Mouse (Mus musculus) spleen, adult 12 weeks (tissue): Measurements from ENCODE around the gene Nudt16l1.
A peak's percentile ranks its signal among the peaks of the same experiment; 100 is the strongest.

Experiments
- DNase-seq: peaks from one replicate; pipeline ENCODE4 v3.0.0; 2022; ENCODE audit warnings: low spot score

Gene Nudt16l1

DNA sequence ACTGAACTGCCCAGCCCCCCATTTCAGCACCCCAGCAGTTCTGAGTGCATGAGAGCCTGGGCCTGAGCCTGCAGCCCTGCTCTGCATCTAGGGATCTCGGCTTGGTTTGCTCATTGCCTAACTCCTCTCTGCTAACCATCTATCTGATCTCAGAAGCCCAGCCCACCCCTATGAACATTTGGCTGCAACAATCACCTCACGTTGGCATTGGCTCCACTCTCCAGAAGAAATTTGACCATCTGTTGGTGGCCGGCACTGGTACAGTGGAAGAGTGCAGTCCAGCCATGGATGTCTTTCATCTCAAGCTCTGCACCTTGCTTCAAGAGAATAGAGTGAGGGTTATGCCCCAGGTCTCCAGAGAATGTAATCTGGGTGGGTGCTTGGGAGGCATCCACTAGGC, 18.9 kb downstream of the Nudt16l1 start:
- DNase-seq = no peak

DNA sequence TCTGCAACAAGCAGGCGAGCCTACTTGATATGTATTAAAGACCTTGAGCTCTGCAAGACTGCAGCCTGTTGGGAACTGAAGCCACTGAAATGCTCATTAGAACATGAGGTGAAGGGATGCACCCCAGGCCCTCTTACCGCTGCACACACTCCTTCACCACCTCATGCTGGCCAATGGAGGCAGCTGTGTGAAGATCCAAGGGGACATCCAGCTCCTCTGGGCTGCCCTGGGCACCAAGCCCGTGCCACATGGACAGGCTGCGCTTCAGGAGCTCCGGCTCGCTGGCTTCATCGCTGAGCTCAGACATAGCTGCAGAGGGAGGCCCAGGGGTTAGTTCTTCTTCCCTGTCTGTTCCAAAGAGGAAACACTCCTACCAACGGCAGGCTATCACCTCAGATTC, 21.7 kb downstream of the Nudt16l1 start:
- no peak for DNase-seq

DNA sequence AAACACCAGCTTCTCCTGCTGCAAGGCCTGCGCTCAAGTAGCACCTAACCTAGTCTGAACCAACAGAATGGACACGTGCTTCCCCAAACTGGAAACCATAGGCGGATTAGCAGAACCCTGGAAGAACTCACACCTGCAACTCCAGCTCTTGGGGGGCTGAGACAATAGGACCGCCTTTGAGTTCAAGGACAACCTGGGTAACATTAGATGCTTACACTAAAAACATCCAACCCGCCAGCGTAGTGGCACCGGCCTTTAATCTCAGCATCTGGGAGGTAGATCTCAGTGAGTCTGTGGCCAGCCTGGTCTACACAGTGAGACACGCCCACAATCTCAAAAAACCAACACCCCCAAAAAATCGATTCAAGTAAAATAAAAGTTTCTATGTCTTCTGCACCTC, 24.8 kb downstream of the Nudt16l1 start:
- DNase-seq = no peak

DNA sequence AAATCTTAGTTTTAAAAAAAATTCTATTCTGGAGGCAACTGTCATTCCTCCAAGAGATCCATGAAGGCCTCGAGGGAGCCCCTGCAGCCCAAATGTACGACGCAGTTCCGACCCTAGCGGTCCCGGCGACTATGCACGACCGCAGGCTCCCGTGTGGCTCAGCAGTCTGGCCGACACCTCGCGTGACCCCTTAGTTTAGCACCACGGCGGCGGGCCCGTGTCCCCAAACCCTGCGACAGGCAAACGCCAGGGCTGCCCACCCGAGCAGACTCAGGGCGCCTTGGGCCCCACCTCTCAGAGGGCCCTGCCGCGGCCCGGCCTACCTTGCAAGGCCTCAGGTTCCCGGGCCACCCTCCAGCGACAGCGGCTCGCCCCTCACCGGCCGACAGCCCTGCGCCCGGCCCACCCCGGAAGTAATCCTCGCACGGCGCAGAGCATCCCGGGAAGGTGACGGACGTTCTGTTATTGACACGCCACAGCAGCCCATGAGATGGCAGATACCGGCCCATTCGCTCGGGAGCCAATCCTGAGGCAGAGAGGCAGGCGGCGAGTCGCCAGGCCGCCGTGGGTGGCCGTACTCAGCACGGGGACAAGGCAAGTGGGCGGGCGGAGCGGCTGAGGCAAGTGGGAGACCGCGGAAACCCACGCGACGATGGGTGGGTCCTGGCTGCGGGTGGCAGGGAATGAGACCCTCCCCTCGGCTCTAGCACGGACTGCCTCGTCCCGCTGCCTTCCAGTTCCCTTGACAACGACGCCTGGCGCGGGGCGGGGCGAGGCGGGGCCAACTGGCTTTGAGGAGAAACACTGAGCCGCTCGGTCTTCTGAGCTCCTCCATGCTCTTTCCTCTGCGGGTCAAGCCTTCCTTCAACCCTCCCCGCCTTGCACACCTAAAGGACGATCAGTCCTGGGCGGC, 25.5 kb downstream of the Nudt16l1 start, which contains the start of gene Anks3:
TSS of gene Anks3 (minus strand) at position 409 of the 913 bp plus-strand sequence.
- peak; percentile 90 for DNase-seq

DNA sequence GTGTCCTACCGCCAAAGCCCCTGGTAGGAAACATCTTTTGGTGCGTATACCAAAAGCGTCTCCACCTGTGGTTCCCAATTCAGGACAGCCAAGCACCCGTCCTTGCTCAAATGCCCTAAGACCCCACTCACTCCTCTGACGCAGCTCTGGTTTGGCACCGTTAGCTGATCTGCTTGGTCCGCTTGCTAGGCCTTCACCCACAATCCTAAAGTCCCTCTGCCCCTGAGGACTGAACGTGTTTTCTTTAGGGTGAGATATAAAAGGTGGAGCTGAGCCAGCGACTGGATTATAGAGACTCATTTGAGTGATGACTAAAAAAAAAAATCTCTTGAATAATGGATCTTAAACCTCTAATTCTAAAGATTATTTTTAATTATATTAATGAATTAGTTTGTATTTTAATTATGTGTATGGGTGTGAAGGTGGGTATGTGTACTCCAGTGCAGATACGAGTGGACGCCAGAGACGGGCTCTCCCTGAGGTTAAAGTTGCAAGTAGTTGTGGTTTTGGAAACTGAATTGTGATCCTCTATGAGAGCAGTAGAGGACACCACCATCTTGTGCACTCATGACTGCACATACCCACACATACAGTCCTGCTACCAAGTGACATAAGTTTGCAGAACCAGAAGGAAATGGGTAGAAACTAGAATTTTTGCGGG, 26.3 kb downstream of the Nudt16l1 start:
- DNase-seq = no peak

DNA sequence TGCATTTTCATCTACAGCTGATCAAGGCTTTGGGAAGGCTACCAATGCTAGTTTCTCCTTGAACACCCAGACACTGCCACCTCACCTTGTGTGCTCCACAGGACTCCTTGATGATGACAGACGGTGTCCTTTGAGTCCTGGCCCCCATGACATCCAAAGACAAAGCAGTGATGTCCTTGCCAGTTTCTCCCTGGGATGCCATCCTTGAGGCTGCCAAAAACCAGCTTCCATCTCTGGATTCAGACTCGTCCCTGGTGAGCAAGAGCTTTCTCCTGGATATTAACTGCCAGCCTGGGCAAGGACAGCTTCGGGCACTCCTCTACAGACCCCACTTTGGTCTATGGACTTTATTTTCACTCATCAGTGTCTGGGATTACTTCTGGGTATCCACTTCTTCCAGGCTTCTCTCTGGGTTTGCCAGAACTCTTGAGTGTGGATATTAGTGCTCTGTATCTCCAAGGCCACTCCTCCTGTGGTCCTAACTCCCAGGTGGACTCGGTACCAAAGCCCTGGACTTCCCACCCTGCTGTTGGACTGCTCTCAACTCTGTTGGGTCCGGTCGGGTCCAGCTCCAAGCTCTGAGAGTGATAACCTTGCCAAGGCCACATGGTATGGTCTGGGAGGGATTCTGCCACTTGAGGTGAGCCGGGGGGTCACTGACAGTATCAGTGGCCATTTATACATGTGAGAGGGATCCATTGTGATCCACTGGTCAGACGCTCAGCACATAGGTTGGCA, 27.0 kb downstream of the Nudt16l1 start:
- DNase-seq = no peak

DNA sequence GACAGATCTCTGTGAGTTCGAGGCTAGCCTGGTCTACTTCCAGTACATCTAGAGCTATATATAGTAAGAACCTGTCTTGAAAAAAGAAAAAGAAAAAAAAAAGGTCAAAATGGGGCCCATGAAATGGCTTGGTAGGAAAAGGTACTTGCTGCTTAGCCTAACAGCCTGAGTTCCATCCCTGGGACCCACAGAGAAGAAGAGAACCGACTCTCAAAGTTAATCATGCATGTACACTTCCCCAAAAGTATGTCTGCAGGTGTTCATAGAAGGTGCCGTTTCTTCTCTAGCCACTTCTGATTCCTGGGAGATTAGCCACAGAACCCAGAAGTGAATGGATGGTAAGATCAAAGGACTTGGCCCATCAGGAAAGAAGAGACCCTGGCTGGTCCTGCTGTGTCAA, 29.9 kb downstream of the Nudt16l1 start:
- no peak for DNase-seq

DNA sequence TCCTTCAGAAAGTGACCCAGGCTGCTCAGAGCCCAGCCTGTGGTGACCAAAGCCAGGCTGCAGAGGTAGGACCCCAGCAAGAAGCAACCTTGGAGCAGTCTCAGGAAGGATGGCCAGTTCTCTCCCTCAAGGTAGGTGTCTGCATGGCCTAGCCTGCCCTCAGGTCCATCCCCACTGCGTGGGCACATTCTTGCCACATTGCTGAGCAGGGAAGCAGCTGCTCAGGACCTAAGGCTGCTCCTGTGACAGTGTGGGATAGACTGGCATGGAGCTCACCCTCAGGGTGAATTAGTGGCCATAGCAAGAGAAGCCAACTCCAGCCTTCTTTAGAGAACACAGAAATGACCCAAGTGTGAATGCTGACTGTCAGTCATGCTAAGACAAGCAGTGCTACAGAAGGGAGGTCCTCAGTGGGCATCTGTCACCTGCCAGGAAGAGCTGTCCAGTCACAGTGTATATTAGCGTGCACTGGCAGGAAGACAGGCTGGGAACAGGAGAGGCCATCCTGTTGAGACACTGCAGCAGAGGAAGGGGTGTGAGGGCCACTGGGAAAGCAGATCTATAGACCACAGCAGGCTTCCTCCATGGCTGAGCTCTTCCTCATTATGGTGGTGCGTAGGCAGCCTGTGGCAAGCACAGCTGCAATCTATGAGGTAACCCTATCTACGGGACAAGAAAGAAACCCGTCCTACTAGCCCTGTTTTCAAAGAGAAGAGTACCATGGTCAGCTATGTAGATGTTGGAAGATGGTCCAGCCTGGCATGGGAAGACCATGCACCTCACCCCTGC, 30.7 kb downstream of the Nudt16l1 start:
- DNase-seq = no peak

DNA sequence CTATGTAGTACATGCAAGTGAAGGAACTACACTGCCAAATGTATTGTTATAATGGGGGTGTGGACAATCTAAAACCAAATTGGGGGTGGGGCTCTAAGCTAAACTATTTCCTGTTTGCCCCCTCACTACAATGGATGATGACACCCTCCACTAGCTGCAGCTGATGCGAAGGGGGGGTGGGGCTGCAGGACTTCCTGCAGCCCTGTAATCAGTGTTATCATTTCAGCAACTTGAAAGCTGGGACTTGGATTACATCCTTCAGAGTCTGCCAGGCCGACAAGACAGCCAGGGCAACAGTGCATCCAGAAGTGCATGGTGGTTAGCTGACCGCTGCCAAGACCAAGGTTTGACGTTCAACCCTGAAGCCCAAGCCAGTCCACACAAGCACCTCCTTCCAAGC, 33.1 kb downstream of the Nudt16l1 start:
- DNase-seq = no peak

DNA sequence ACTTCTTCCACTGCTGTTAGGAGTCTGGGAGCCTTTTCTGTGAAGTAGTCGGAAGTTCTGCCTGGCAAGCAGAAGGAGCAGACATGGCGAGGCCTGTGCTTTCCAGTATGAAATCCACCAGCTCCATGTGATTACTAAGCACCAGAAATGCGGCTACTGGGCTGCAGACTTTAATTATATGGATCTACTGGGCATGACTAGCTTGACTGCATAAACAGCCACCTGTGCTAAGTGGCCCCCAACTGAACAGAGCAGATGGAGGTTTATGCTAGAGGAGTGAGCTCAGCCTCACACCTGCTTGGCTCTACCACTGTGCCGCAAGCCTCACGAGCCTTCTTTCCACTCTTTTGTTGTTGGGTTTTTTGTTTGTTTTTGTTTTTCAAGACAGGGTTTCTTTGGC, 36.0 kb downstream of the Nudt16l1 start:
- no peak for DNase-seq

DNA sequence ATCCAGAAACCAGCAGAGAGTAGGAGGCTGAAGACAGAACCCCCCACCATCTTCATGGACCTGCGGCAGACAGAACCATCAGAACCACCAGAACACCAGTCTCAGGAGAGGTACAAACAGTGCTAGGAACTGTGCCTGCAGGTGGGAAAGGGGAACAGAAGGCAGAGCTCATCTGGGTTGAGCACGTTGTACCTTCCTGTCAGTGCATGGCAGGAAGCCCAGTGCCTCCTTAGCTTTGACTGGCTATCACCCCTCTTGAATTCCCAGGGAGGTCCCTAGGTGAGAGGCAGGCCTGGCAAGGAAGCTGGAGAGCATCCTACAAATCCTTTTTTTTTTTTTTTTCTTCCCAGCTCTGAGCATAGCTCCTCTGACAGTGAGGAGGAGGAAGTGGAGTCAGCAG, 37.6 kb downstream of the Nudt16l1 start:
- no peak for DNase-seq

DNA sequence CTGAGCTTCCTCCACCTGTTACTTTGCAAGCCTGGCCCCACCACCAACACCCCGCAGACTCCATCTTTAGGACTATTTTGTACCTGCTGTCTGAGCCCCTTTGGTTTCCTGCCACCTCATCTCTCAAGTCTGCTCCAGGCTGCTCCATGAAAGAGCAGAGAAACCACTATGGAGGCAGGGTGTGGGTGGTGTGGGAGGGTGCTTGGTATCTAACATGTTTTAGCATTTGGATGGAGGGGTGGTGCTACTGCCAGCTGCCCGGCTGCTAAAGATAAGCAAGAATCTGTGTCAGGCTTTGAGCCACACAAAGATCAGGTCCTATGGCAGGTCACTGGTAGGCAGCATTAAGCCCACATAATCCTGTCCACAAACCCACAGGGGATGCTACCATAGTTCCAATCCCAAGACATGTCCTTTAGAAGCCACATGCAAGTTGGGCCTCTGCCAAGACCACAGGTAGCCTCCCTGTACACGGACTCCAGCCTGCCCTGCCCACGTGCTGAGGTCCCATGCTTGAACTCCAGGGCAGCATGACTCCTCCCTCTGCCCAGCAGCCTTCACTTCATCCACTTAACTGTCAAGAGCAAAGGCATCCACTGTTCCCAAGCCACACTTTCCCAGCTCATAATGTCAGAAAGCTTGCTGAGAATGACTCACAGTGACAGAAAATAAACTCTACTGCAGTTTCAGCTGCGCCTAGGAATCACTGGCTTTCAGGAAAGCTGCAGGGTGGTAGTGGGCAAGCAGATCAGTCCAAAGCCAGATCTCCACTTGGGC, 39.9 kb downstream of the Nudt16l1 start:
- no peak for DNase-seq

DNA sequence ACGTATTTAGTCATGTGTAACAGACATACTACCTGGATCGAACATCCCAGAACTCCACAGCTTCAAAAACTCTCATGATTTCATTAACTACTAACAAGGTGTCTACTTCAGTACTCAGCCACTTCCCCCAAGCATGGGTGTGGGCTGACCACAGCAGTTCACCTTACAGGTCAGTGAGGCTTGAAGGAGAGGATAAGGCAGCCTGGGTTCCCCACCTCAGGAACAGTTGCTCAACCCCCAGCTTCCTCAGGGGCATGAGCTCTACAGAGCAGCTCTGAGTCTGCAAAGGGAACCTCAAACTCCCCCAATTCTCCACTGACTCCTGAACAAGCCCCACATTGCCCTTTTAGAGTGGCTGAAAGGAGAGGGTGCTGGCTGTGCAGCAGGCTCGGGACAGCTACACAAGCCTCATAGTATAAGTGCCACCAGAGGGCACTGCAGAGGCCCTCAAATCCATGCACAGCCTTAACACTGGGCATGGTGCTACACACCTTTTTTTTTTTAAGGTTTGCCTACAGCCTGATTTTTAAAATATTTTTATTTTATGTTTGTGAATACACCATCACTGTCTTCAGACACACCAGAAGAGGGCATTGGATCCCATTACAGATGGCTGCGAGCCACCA, 41.3 kb downstream of the Nudt16l1 start:
- DNase-seq = no peak

DNA sequence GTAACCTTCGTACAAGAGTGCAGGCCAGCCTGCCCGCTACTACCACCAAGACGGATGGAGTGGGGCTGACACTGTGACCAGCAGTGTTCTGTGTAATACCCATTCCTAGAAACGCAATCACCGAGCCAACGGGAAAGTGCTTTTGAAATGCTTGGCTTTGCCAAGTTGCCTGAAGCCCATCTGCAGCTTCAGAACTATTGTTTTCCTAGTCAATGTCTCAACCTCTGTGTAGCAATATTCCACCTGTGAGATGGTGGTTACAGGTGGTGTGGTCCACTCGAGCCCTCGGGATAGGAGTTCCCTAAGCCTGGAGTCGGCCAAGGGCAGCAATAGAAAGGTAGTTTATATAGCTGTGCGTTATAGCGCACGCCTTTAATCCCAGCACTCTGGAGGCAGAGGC, 46.2 kb downstream of the Nudt16l1 start:
- no peak for DNase-seq
